7 mouse cellular contexts compared by ENCODE assay signal in the genomic region with DNA sequence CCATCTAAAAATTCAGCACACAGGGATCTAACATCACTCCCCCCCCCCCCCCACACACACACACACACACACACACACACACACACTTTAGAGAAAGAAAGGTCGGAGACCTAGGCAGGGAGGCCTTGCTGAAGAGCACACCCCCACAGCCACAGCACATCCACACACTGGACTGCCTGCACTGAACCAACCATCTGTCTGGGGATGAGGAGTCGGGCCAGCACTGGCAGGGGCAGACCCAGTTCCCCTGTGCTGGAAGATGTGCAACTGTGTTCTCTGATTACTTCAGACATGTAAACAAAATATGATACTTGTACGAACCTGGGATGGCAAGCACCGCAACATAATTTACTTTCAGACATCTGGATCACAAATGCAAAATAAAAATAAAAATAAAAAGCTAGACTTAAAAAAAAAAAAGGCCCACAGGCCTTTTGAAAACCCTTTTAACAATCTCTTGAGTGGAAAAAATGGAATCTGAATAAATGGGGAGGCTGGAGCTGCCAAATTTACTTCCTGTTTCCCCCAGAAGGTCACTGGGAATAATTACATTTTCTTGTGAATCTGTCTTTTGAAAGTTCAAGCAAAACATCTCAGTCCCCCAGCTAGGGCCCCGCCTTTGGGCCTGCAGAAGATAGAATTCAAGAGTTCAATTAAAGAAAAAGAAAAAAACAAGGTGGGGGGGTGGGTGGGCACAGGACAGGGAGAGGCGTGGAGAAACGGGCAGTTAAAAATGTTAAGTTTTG. TPM values are rescaled to one million over a fixed set of nuclear protein-coding genes. Genes with fewer than 3 reads are reported as not detected.
A peak's percentile ranks its signal among the peaks of the same experiment; 100 is the strongest.
DNase-seq lines count a peak whose midpoint lies in the region; ATAC-seq lines count a peak whose summit lies in the region.

No protein-coding gene starts in this region.

- H3K36me3 ChIP-seq in lung, embryonic 15.5 days, result no peaks in the 10 kb centered on the region
- peaks cover 9% of the 10 kb centered on the region; the same call in 1 of the 2 replicates for H3K36me3 ChIP-seq in embryonic facial prominence, embryonic 10.5 days (replicated peaks)
- no peaks in the 10 kb centered on the region for H3K36me3 ChIP-seq in hindbrain, embryonic 11.5 days (ENCODE audit: control insufficient read depth, insufficient read depth, low read length)
- H3K36me3 ChIP-seq in macrophage (ENCODE audit: inconsistent target), result no peaks in the 10 kb centered on the region

- no peaks in the 10 kb centered on the region for H3K9me3 ChIP-seq in lung, embryonic 15.5 days
- H3K9me3 ChIP-seq in embryonic facial prominence, embryonic 10.5 days, result no peaks in the 10 kb centered on the region
- H3K9me3 ChIP-seq in hindbrain, embryonic 11.5 days (ENCODE audit: control insufficient read depth, low read length), result no peaks in the 10 kb centered on the region

- ATAC-seq in lung, embryonic 15.5 days (ENCODE audit: borderline replicate concordance, extremely low read depth, low FRiP score, low TSS enrichment), result no peak
- ATAC-seq in hindbrain, embryonic 11.5 days (ENCODE audit: low FRiP score), result no peak
- no peak for ATAC-seq in erythroid progenitor cell, adult 5-6 weeks (replicated peaks; ENCODE audit: low FRiP score, poor library complexity, severe bottlenecking)

- peak overlapping the region; percentile 85; the same call in 1 of the 2 replicates for H3K4me2 ChIP-seq in lung, embryonic 15.5 days
- H3K4me2 ChIP-seq in hindbrain, embryonic 11.5 days (replicated peaks; ENCODE audit: low read depth, low read length), result no peak overlapping the region; the same call in 1 of the 2 replicates

- H3K9ac ChIP-seq in lung, embryonic 15.5 days, result no peak overlapping the region
- H3K9ac ChIP-seq in hindbrain, embryonic 11.5 days (ENCODE audit: low read depth, low read length), result no peak overlapping the region

- peak overlapping the region; percentile 76 for H3K27ac ChIP-seq in lung, embryonic 15.5 days
- peak overlapping the region; percentile 84 for H3K27ac ChIP-seq in embryonic facial prominence, embryonic 10.5 days (replicated peaks)
- peak overlapping the region; percentile 78 for H3K27ac ChIP-seq in hindbrain, embryonic 11.5 days (ENCODE audit: low read depth, low read length)
- 0 out of 2 replicates have a peak overlapping the region, but pooled peaks have one; percentile 19 for H3K27ac ChIP-seq in macrophage

- peaks cover 97% of the 10 kb centered on the region for H3K79me2 ChIP-seq in macrophage (ENCODE audit: inconsistent target)

- no peaks in the 10 kb centered on the region for H3K27me3 ChIP-seq in lung, embryonic 15.5 days
- no peaks in the 10 kb centered on the region for H3K27me3 ChIP-seq in embryonic facial prominence, embryonic 10.5 days (replicated peaks; ENCODE audit: low read depth, poor library complexity, severe bottlenecking)
- no peaks in the 10 kb centered on the region for H3K27me3 ChIP-seq in hindbrain, embryonic 11.5 days (ENCODE audit: control insufficient read depth, insufficient read depth, low read length)

- WGBS in lung, embryonic 15.5 days, result 42% methylated on average over 7 of the region's 7 CpGs
- WGBS in embryonic facial prominence, embryonic 10.5 days, result 31% methylated on average over 7 of the region's 7 CpGs
- WGBS in hindbrain, embryonic 11.5 days, result 41% methylated on average over 7 of the region's 7 CpGs
- WGBS in macrophage (ENCODE audit: missing documents), result 94% methylated on average over 6 of the region's 7 CpGs

- no peak overlapping the region for H3K4me3 ChIP-seq in lung, embryonic 15.5 days
- peak overlapping the region; percentile 81 for H3K4me3 ChIP-seq in embryonic facial prominence, embryonic 10.5 days
- no peak overlapping the region for H3K4me3 ChIP-seq in hindbrain, embryonic 11.5 days (ENCODE audit: low read depth, low read length)
- no peak overlapping the region for H3K4me3 ChIP-seq in macrophage (ENCODE audit: inconsistent target)

- DNase-seq in lung, postnatal 4 days, result no peak
- peak; percentile 40 for DNase-seq in embryonic facial prominence, embryonic 10.5 days (ENCODE audit: low spot score)
- no peak for DNase-seq in hindbrain, embryonic 11.5 days (ENCODE audit: low spot score)
- DNase-seq in adrenal gland, postnatal 25 days, result no peak

- peaks cover 81% of the 10 kb centered on the region for H3K4me1 ChIP-seq in lung, embryonic 15.5 days
- H3K4me1 ChIP-seq in embryonic facial prominence, embryonic 10.5 days, result peaks cover 87% of the 10 kb centered on the region
- peaks cover 17% of the 10 kb centered on the region for H3K4me1 ChIP-seq in hindbrain, embryonic 11.5 days (replicated peaks; ENCODE audit: control insufficient read depth, insufficient read depth, low read length)

RNA-seq across cellular contexts. Expression of a gene that starts 5.5 kb away (rescaled TPM):
- 25.9 and 33.8 TPM in 2 replicates for polyA plus RNA-seq in lung, embryonic 15.5 days (2015; fragmentation: Nextera tagmentation; extraction: Ambion mirVana)
- 29.4 and 29.9 TPM in 2 replicates for polyA plus RNA-seq in embryonic facial prominence, embryonic 10.5 days (2016; fragmentation: Nextera tagmentation; extraction: Ambion mirVana)
- 16.9 and 17.0 TPM in 2 replicates for polyA plus RNA-seq in hindbrain, embryonic 11.5 days (2014; fragmentation: Nextera tagmentation; extraction: Ambion mirVana)
- 100 to 1,000 TPM in 13 of 26 experiments, 10 to 100 TPM in 13; 24.2 to 164 (median 103) TPM for total RNA-seq in macrophage (2018; cell fraction: chromatin; rRNA removed)
- 10 to 100 TPM; 11.4 to 67.0 (median 51.9) TPM for total RNA-seq in macrophage (2018; cell fraction: cytosol; rRNA removed)
- 100 to 1,000 TPM in 8 of 26 experiments, 10 to 100 TPM in 18; 21.6 to 149 (median 81.0) TPM for total RNA-seq in macrophage (2018; cell fraction: nucleus; rRNA removed)
- polyA plus RNA-seq in macrophage (2018), result 28.5 to 45.3 TPM (median 29.8 TPM) in 3 replicates
- 241 and 246 TPM in 2 replicates for total RNA-seq in erythroid progenitor cell, adult 5-6 weeks (2015; ENCODE audit: low replicate concordance)
- total RNA-seq in erythroid progenitor cell, adult 5-6 weeks (2017; ENCODE audit: low replicate concordance), result 163 and 208 TPM in 2 replicates
- 86.3 and 107 TPM in 2 replicates for total RNA-seq in adrenal gland, postnatal 25 days (2021)

RNA-seq across cellular contexts. Expression of a gene that starts 44.2 kb away (rescaled TPM):
- polyA plus RNA-seq in lung, embryonic 15.5 days (2015; fragmentation: Nextera tagmentation; extraction: Ambion mirVana), result 59.6 and 61.7 TPM in 2 replicates
- polyA plus RNA-seq in embryonic facial prominence, embryonic 10.5 days (2016; fragmentation: Nextera tagmentation; extraction: Ambion mirVana), result 71.0 and 72.1 TPM in 2 replicates
- 93.0 and 93.5 TPM in 2 replicates for polyA plus RNA-seq in hindbrain, embryonic 11.5 days (2014; fragmentation: Nextera tagmentation; extraction: Ambion mirVana)
- total RNA-seq in macrophage (2018; cell fraction: chromatin; rRNA removed), result 10 to 100 TPM; 16.6 to 67.7 (median 39.8) TPM
- total RNA-seq in macrophage (2018; cell fraction: cytosol; rRNA removed), result 10 to 100 TPM in 25 of 26 experiments, 1 to 10 TPM in 1; 9.6 to 21.4 (median 15.7) TPM
- total RNA-seq in macrophage (2018; cell fraction: nucleus; rRNA removed), result 10 to 100 TPM; 12.7 to 46.5 (median 25.2) TPM
- polyA plus RNA-seq in macrophage (2018), result 15.2 to 18.8 TPM (median 17.1 TPM) in 3 replicates
- total RNA-seq in erythroid progenitor cell, adult 5-6 weeks (2015; ENCODE audit: low replicate concordance), result 4.7 and 8.0 TPM in 2 replicates
- total RNA-seq in erythroid progenitor cell, adult 5-6 weeks (2017; ENCODE audit: low replicate concordance), result 13.9 and 21.3 TPM in 2 replicates
- 30.5 and 36.6 TPM in 2 replicates for total RNA-seq in adrenal gland, postnatal 25 days (2021)

RNA-seq across cellular contexts. Expression of a gene that starts 50.8 kb away (rescaled TPM):
- 34.0 and 34.2 TPM in 2 replicates for polyA plus RNA-seq in lung, embryonic 15.5 days (2015; fragmentation: Nextera tagmentation; extraction: Ambion mirVana)
- polyA plus RNA-seq in embryonic facial prominence, embryonic 10.5 days (2016; fragmentation: Nextera tagmentation; extraction: Ambion mirVana), result 32.1 and 34.3 TPM in 2 replicates
- 39.0 TPM in 2 replicates for polyA plus RNA-seq in hindbrain, embryonic 11.5 days (2014; fragmentation: Nextera tagmentation; extraction: Ambion mirVana)
- total RNA-seq in macrophage (2018; cell fraction: chromatin; rRNA removed), result 100 to 1,000 TPM in 6 of 26 experiments, 10 to 100 TPM in 20; 38.2 to 126 (median 79.0) TPM
- total RNA-seq in macrophage (2018; cell fraction: cytosol; rRNA removed), result 10 to 100 TPM; 38.1 to 64.3 (median 54.7) TPM
- total RNA-seq in macrophage (2018; cell fraction: nucleus; rRNA removed), result 100 to 1,000 TPM in 1 of 26 experiments, 10 to 100 TPM in 25; 31.4 to 113 (median 66.4) TPM
- 45.4 to 73.6 TPM (median 47.0 TPM) in 3 replicates for polyA plus RNA-seq in macrophage (2018)
- 8.6 and 17.2 TPM in 2 replicates for total RNA-seq in erythroid progenitor cell, adult 5-6 weeks (2015; ENCODE audit: low replicate concordance)
- total RNA-seq in erythroid progenitor cell, adult 5-6 weeks (2017; ENCODE audit: low replicate concordance), result 3.6 and 9.0 TPM in 2 replicates
- 35.4 and 39.5 TPM in 2 replicates for total RNA-seq in adrenal gland, postnatal 25 days (2021)

Comparison
In these comparisons a context has a peak if more than half of its experiments do, and no peak if none do; other contexts are left out.
1. H3K27ac ChIP-seq: peak in every context shown above with its lines; median percentile 84 in embryonic facial prominence, embryonic 10.5 days; 78 in hindbrain, embryonic 11.5 days; 76 in lung, embryonic 15.5 days; 19 in macrophage.